Mouse (Mus musculus): ENCODE results near the gene Srcin1.

- TF ChIP-seq GATA1 (IDR thresholded peaks at IDR 0.05; ENCODE audit: borderline replicate concordance, low read length) (no peak), FLI1 (IDR thresholded peaks at IDR 0.05; ENCODE audit: low read length) (no peak)
Observed at GRCm38 (mm10) chr11:97576136-97576906, at the start of gene Srcin1.
